Mouse (Mus musculus): Measurements from ENCODE around the gene Erg28.

The Erg28 gene

GRCm38 (mm10) chr12:85825822-85826221 lies 1.5 kb upstream of the Erg28 start:
- in situ Hi-C loops (cut with MboI; ENCODE audit: unreplicated experiment in 2 of 2): loop anchor here in 1 of 2 experiments (25.0 kb wide), 1 partner anchor 1111 kb away; the partner anchor contains the start of gene Cipc

- in situ Hi-C loops (cut with MboI; ENCODE audit: unreplicated experiment in 2 of 2): loop anchor here in 1 of 2 experiments (25.0 kb wide), 1 partner anchor 1112 kb away; the partner anchor contains the start of gene Cipc
Measured at GRCm38 (mm10) chr12:85825361-85825760, 1.0 kb upstream of the Erg28 start.

- in situ Hi-C loops (cut with MboI; ENCODE audit: unreplicated experiment in 2 of 2): loop anchor here in 1 of 2 experiments (5.0 kb wide), 2 partner anchors 315 to 480 kb away; no protein-coding TSS in a partner anchor
Measured at GRCm38 (mm10) chr12:85822051-85822450, 2.3 kb downstream of the Erg28 start.

GRCm38 (mm10) chr12:85813599-85813998 lies 10.8 kb downstream of the Erg28 start:
- in situ Hi-C loops (cut with MboI; ENCODE audit: unreplicated experiment in 2 of 2): loop anchor here in 1 of 2 experiments (10.0 kb wide), 2 partner anchors 159 to 319 kb away; no protein-coding TSS in a partner anchor

GRCm38 (mm10) chr12:85811676-85812075 lies 12.7 kb downstream of the Erg28 start:
- in situ Hi-C loops (cut with MboI; ENCODE audit: unreplicated experiment in 2 of 2): loop anchor here in 1 of 2 experiments (10.0 kb wide), 2 partner anchors 157 to 317 kb away; no protein-coding TSS in a partner anchor

GRCm38 (mm10) chr12:85810959-85811358 lies 13.4 kb downstream of the Erg28 start:
- in situ Hi-C loops (cut with MboI; ENCODE audit: unreplicated experiment in 2 of 2): loop anchor here in 1 of 2 experiments (10.0 kb wide), 2 partner anchors 156 to 316 kb away; no protein-coding TSS in a partner anchor

- in situ Hi-C loops (cut with MboI; ENCODE audit: unreplicated experiment in 2 of 2): loop anchor here in 1 of 2 experiments (10.0 kb wide), 2 partner anchors 155 to 315 kb away; no protein-coding TSS in a partner anchor
Measured at GRCm38 (mm10) chr12:85809726-85810125, 14.6 kb downstream of the Erg28 start.

GRCm38 (mm10) chr12:85800031-85800430 lies 24.3 kb downstream of the Erg28 start:
- in situ Hi-C loops (cut with MboI; ENCODE audit: unreplicated experiment in 2 of 2): no loop called here

GRCm38 (mm10) chr12:85795551-85795950 lies 28.8 kb downstream of the Erg28 start:
- in situ Hi-C loops (cut with MboI; ENCODE audit: unreplicated experiment in 2 of 2): no loop called here

GRCm38 (mm10) chr12:85794094-85794493 lies 30.3 kb downstream of the Erg28 start:
- in situ Hi-C loops (cut with MboI; ENCODE audit: unreplicated experiment in 2 of 2): no loop called here

GRCm38 (mm10) chr12:85792821-85793346 lies 31.5 kb downstream of the Erg28 start:
- in situ Hi-C loops (cut with MboI; ENCODE audit: unreplicated experiment in 2 of 2): no loop called here

GRCm38 (mm10) chr12:85792158-85792557 lies 32.2 kb downstream of the Erg28 start:
- in situ Hi-C loops (cut with MboI; ENCODE audit: unreplicated experiment in 2 of 2): no loop called here

GRCm38 (mm10) chr12:85784916-85785815 lies 39.2 kb downstream of the Erg28 start:
- in situ Hi-C loops (cut with MboI; ENCODE audit: unreplicated experiment in 2 of 2): no loop called here

- in situ Hi-C loops (cut with MboI; ENCODE audit: unreplicated experiment in 2 of 2): no loop called here
Measured at GRCm38 (mm10) chr12:85781606-85782005, 42.7 kb downstream of the Erg28 start.

GRCm38 (mm10) chr12:85779707-85780106 lies 44.6 kb downstream of the Erg28 start:
- in situ Hi-C loops (cut with MboI; ENCODE audit: unreplicated experiment in 2 of 2): no loop called here

- in situ Hi-C loops (cut with MboI; ENCODE audit: unreplicated experiment in 2 of 2): no loop called here
Measured at GRCm38 (mm10) chr12:85778962-85779361, 45.4 kb downstream of the Erg28 start.

GRCm38 (mm10) chr12:85771356-85771755 lies 53.0 kb downstream of the Erg28 start:
- in situ Hi-C loops (cut with MboI; ENCODE audit: unreplicated experiment in 2 of 2): no loop called here

GRCm38 (mm10) chr12:85767750-85768149 lies 56.6 kb downstream of the Erg28 start:
- in situ Hi-C loops (cut with MboI; ENCODE audit: unreplicated experiment in 2 of 2): no loop called here

- in situ Hi-C loops (cut with MboI; ENCODE audit: unreplicated experiment in 2 of 2): no loop called here
Measured at GRCm38 (mm10) chr12:85766287-85766686, 58.1 kb downstream of the Erg28 start.

Data from v-Abl transformed pro-B cells (cell line).